Mouse (Mus musculus): ENCODE data around the gene Palld.

Gene Palld

GRCm38 (mm10) chr8:61466696-61467552 lies 435.6 kb downstream of the Palld start:
- in situ Hi-C loops (cut with MseI, MboI): no loop called here

- in situ Hi-C loops (cut with MseI, MboI): no loop called here
Observed at GRCm38 (mm10) chr8:61464393-61464792, 438.1 kb downstream of the Palld start.

- in situ Hi-C loops (cut with MseI, MboI): no loop called here
Observed at GRCm38 (mm10) chr8:61462221-61462620, 440.3 kb downstream of the Palld start.
